Mouse (Mus musculus): ENCODE results near the gene Tlcd1. TPM values are rescaled to one million over a fixed set of nuclear protein-coding genes. Genes with fewer than 3 reads are reported as not detected.

The Tlcd1 gene
- 1 to 10 TPM; 2.9 to 3.3 TPM for total RNA-seq (2023)

GRCm38 (mm10) chr11:78176402-78176862 is at the start of gene Tlcd1, which contains the start of gene Nek8:
Tlcd1 (plus strand) TSS chr11:78176711.
Nek8 (minus strand) TSS chr11:78176675.

DNA sequence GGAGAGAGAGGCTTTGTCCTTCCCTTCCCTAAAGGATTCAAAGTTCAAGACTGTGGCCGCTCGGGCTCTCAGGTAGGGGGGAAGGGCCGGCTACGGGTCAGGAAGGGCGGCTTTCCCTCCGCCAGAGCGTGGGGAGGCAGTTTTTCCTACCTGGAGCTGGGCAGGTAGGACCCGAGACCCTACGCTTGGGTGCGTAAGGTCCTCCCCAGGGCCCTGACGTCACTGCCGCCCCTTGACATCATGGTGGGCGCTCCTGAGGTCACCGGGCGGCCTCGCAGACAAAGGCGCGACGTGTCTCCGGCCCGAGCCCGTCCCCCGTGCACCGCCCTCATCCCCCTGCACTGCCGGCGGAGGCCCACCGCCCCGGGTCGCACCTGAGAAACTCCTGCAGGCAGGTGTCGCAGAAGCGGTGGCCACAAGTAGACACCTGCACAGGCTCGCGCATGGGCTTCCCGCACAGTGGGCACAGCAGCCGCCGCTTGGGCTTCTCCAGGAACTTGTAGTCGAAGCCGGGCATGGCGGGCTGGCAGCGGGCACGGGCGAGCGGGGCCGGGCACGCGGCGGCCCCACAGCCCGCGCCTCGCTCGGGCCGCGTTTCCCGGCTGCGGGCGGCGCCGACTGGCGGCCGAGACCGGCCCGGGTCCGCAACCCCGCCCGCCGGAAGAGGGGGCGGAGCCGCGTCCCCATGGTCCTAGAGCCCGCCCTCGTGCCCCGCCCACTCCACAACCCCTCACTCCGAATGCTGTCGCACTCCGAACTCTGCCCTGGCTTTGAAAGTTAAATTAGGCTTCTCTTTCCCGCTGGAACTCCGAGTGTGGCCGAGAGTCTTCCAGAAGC is 11.4 kb upstream of the Tlcd1 start, which contains the start of gene Traf4:
TSS of gene Traf4 (minus strand) at position 666 of the 837 bp plus-strand sequence.

GRCm38 (mm10) chr11:78182961-78183844 is 6.7 kb downstream of the Tlcd1 start, which contains the start of gene Rpl23a:
Rpl23a (minus strand) TSS chr11:78183584.

GRCm38 (mm10) chr11:78188331-78189233 is 12.1 kb downstream of the Tlcd1 start, which contains the start of gene Rab34:
Rab34 (plus strand) TSS chr11:78188430.

DNA sequence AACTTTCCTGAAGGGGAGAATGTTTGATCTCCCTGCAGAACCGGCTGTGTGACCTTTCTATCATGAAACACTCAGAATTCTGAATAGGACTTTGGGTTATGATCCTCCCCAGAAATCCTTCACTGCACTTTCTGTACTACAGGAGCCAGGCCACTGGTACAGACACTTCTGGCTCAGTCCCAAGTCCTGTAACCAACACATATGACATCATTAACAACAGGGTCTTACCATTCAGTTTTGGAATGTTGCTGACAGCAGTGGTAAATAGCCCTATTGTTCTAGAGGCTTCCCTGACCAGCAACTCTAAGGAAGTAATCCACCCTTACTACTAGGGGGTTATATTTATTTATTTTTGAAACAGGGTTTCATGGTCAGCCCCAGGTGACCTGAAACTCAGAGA is 16.6 kb downstream of the Tlcd1 start, which contains the start of gene Proca1:
TSS of gene Proca1 (plus strand) at position 280 of the 400 bp plus-strand sequence.

Other genes starting within 250 kb of the Tlcd1 start
- not detected for gene Sez6, start 245.9 kb upstream of the Tlcd1 start, total RNA-seq (2023)
- gene Phf12, start 194.0 kb upstream of the Tlcd1 start, total RNA-seq (2023) = 10 to 100 TPM; 91.6 to 97.7 TPM
- gene Dhrs13, start 144.4 kb upstream of the Tlcd1 start, total RNA-seq (2023) = 1 to 10 TPM; 1.4 to 1.8 TPM
- gene Flot2, start 138.8 kb upstream of the Tlcd1 start, total RNA-seq (2023) = 10 to 100 TPM; 32.7 to 40.2 TPM
- gene Eral1, start 96.3 kb upstream of the Tlcd1 start, total RNA-seq (2023) = 10 to 100 TPM; 17.4 to 20.2 TPM
- gene Fam222b, start 82.1 kb upstream of the Tlcd1 start, total RNA-seq (2023) = 10 to 100 TPM; 26.6 to 30.6 TPM
- under 1 TPM; 0.60 to 0.67 TPM for gene Traf4, start 11.1 kb upstream of the Tlcd1 start, total RNA-seq (2023)
- 1 to 10 TPM; 1.9 to 4.0 TPM for gene Nek8, start within 50 bp of the Tlcd1 start, total RNA-seq (2023)
- gene Rpl23a, start 6.9 kb downstream of the Tlcd1 start, total RNA-seq (2023) = 1,000 to 10,000 TPM; 1,755 to 1,970 TPM
- gene Rab34, start 11.7 kb downstream of the Tlcd1 start, total RNA-seq (2023) = 1 to 10 TPM; 4.0 to 4.2 TPM
- not detected for gene Proca1, start 16.7 kb downstream of the Tlcd1 start, total RNA-seq (2023)
- gene Sdf2, start 69.0 kb downstream of the Tlcd1 start, total RNA-seq (2023) = 10 to 100 TPM; 52.7 to 55.9 TPM
- gene Supt6, start 69.3 kb downstream of the Tlcd1 start, total RNA-seq (2023) = 10 to 100 TPM; 59.1 to 66.8 TPM
- 100 to 1,000 TPM; 105 to 107 TPM for gene 2610507B11Rik, start 85.0 kb downstream of the Tlcd1 start, total RNA-seq (2023)
- 1 to 10 TPM; 1.5 TPM for gene BC030499, start 114.1 kb downstream of the Tlcd1 start, total RNA-seq (2023)
- 1 to 10 TPM in 1 of 2 experiments, under 1 TPM in 1; 0.81 to 2.9 TPM for gene Spag5, start 124.8 kb downstream of the Tlcd1 start, total RNA-seq (2023)
- 1 to 10 TPM; 7.4 to 9.0 TPM for gene Aldoc, start 146.3 kb downstream of the Tlcd1 start, total RNA-seq (2023)
- 10 to 100 TPM; 60.7 to 63.9 TPM for gene Pigs, start 151.7 kb downstream of the Tlcd1 start, total RNA-seq (2023)
- gene Unc119, start 166.8 kb downstream of the Tlcd1 start, total RNA-seq (2023) = 10 to 100 TPM; 69.6 to 82.3 TPM
- not detected for gene Foxn1, start 209.8 kb downstream of the Tlcd1 start, total RNA-seq (2023)
- under 1 TPM in 1 of 2 experiments, not detected in 1; 0.66 TPM for gene Slc13a2, start 245.5 kb downstream of the Tlcd1 start, total RNA-seq (2023)